Mouse (Mus musculus) testis, postnatal 10 days (tissue): ENCODE results near the gene Mettl6.

Experiments used
- DNase-seq: peaks from one replicate; pipeline ENCODE4 v3.0.0; 2021; ENCODE audit warnings: low spot score

The Mettl6 gene

GRCm38 (mm10) chr14:31431789-31432330 lies 63.0 kb downstream of the Mettl6 start:
- no peak for DNase-seq

GRCm38 (mm10) chr14:31429004-31429395 lies 65.8 kb downstream of the Mettl6 start:
- no peak for DNase-seq

GRCm38 (mm10) chr14:31428211-31429003 lies 66.4 kb downstream of the Mettl6 start:
- peak; percentile 88 for DNase-seq
